Mouse (Mus musculus): ENCODE data around the gene Cdc5l. TPM values are rescaled to one million over a fixed set of nuclear protein-coding genes. Genes with fewer than 3 reads are reported as not detected.
"Not testable (repeated sequence)": the region's sequence is repeated elsewhere in the genome, so short reads cannot be mapped to it uniquely, and the experiment has no call there.

Gene Cdc5l
- polyA plus RNA-seq, 1 experiment = 9.8 TPM

GRCm38 (mm10) chr17:45434262-45434590 lies 689 bp upstream of the Cdc5l start:
- DNase-seq (ENCODE audit: low read depth) = no peak

- no peak for DNase-seq (ENCODE audit: low read depth)
These were observed 685 bp downstream of the Cdc5l start for GRCm38 (mm10) chr17:45432706-45433398.

GRCm38 (mm10) chr17:45432007-45432406 lies 1.5 kb downstream of the Cdc5l start:
- no peak for DNase-seq (ENCODE audit: low read depth)

GRCm38 (mm10) chr17:45417387-45417786 lies 16.1 kb downstream of the Cdc5l start:
- no peak for DNase-seq (ENCODE audit: low read depth)

GRCm38 (mm10) chr17:45411617-45412016 lies 21.9 kb downstream of the Cdc5l start:
- not testable (repeated sequence) for DNase-seq (ENCODE audit: low read depth)

- no peak for DNase-seq (ENCODE audit: low read depth)
These were observed 24.8 kb downstream of the Cdc5l start for GRCm38 (mm10) chr17:45408719-45409118.

GRCm38 (mm10) chr17:45406281-45406680 lies 27.3 kb downstream of the Cdc5l start:
- no peak for DNase-seq (ENCODE audit: low read depth)

GRCm38 (mm10) chr17:45403207-45403606 lies 30.3 kb downstream of the Cdc5l start:
- DNase-seq (ENCODE audit: low read depth) = peak; percentile 5

GRCm38 (mm10) chr17:45402601-45403000 lies 30.9 kb downstream of the Cdc5l start:
- no peak for DNase-seq (ENCODE audit: low read depth)

- DNase-seq (ENCODE audit: low read depth) = no peak
These were observed 31.4 kb downstream of the Cdc5l start for GRCm38 (mm10) chr17:45402126-45402525.

- DNase-seq (ENCODE audit: low read depth) = no peak
These were observed 32.2 kb downstream of the Cdc5l start for GRCm38 (mm10) chr17:45401126-45401905.

- no peak for DNase-seq (ENCODE audit: low read depth)
These were observed 35.5 kb downstream of the Cdc5l start for GRCm38 (mm10) chr17:45398021-45398420.

GRCm38 (mm10) chr17:45397541-45397940 lies 36.0 kb downstream of the Cdc5l start:
- DNase-seq (ENCODE audit: low read depth) = no peak

GRCm38 (mm10) chr17:45394612-45395011 lies 38.9 kb downstream of the Cdc5l start:
- DNase-seq (ENCODE audit: low read depth) = no peak

GRCm38 (mm10) chr17:45393765-45394164 lies 39.8 kb downstream of the Cdc5l start:
- DNase-seq (ENCODE audit: low read depth) = no peak

GRCm38 (mm10) chr17:45389896-45390295 lies 43.6 kb downstream of the Cdc5l start:
- DNase-seq (ENCODE audit: low read depth) = no peak

- no peak for DNase-seq (ENCODE audit: low read depth)
These were observed 46.6 kb downstream of the Cdc5l start for GRCm38 (mm10) chr17:45386986-45387385.

- no peak for DNase-seq (ENCODE audit: low read depth)
These were observed 50.2 kb downstream of the Cdc5l start for GRCm38 (mm10) chr17:45383305-45383704.

- DNase-seq (ENCODE audit: low read depth) = no peak
These were observed 54.2 kb downstream of the Cdc5l start for GRCm38 (mm10) chr17:45379271-45379784.

- DNase-seq (ENCODE audit: low read depth) = no peak
These were observed 56.2 kb downstream of the Cdc5l start for GRCm38 (mm10) chr17:45377323-45377722.

- no peak for DNase-seq (ENCODE audit: low read depth)
These were observed 59.4 kb downstream of the Cdc5l start for GRCm38 (mm10) chr17:45373987-45374608.

- DNase-seq (ENCODE audit: low read depth) = no peak
These were observed 62.5 kb downstream of the Cdc5l start for GRCm38 (mm10) chr17:45371042-45371441.

GRCm38 (mm10) chr17:45370535-45370934 lies 63.0 kb downstream of the Cdc5l start:
- no peak for DNase-seq (ENCODE audit: low read depth)

All from gonadal fat pad, adult 2 months (tissue).